Mouse (Mus musculus): Measurements from ENCODE around the gene Oscar.
"Not testable (repeated sequence)": the region's sequence is repeated elsewhere in the genome, so short reads cannot be mapped to it uniquely, and the experiment has no call there.

Oscar gene

GRCm38 (mm10) chr7:3610437-3610836, 5.5 kb downstream of the Oscar start:
- no peak for DNase-seq (ENCODE audit: low read depth, low spot score)

- no peak for DNase-seq (ENCODE audit: low read depth, low spot score)
Observed at GRCm38 (mm10) chr7:3609082-3609481, 6.9 kb downstream of the Oscar start.

GRCm38 (mm10) chr7:3608668-3609067, 7.3 kb downstream of the Oscar start:
- no peak for DNase-seq (ENCODE audit: low read depth, low spot score)

GRCm38 (mm10) chr7:3607391-3607790, 8.6 kb downstream of the Oscar start:
- no peak for DNase-seq (ENCODE audit: low read depth, low spot score)

- no peak for DNase-seq (ENCODE audit: low read depth, low spot score)
Observed at GRCm38 (mm10) chr7:3606798-3607197, 9.2 kb downstream of the Oscar start.

- DNase-seq (ENCODE audit: low read depth, low spot score): peak; percentile 75
Observed at GRCm38 (mm10) chr7:3601119-3601518, 14.8 kb downstream of the Oscar start.

GRCm38 (mm10) chr7:3597755-3598154, 18.2 kb downstream of the Oscar start:
- not testable (repeated sequence) for DNase-seq (ENCODE audit: low read depth, low spot score)

GRCm38 (mm10) chr7:3595146-3595545, 20.8 kb downstream of the Oscar start:
- no peak for DNase-seq (ENCODE audit: low read depth, low spot score)

- no peak for DNase-seq (ENCODE audit: low read depth, low spot score)
Observed at GRCm38 (mm10) chr7:3594686-3595085, 21.3 kb downstream of the Oscar start.

GRCm38 (mm10) chr7:3593855-3594254, 22.1 kb downstream of the Oscar start:
- DNase-seq (ENCODE audit: low read depth, low spot score): no peak

- DNase-seq (ENCODE audit: low read depth, low spot score): no peak
Observed at GRCm38 (mm10) chr7:3591534-3591933, 24.4 kb downstream of the Oscar start.

- no peak for DNase-seq (ENCODE audit: low read depth, low spot score)
Observed at GRCm38 (mm10) chr7:3590550-3590949, 25.4 kb downstream of the Oscar start.

- DNase-seq (ENCODE audit: low read depth, low spot score): no peak
Observed at GRCm38 (mm10) chr7:3587292-3587691, 28.7 kb downstream of the Oscar start.

- no peak for DNase-seq (ENCODE audit: low read depth, low spot score)
Observed at GRCm38 (mm10) chr7:3586255-3586654, 29.7 kb downstream of the Oscar start.

- DNase-seq (ENCODE audit: low read depth, low spot score): no peak
Observed at GRCm38 (mm10) chr7:3585763-3586162, 30.2 kb downstream of the Oscar start.

GRCm38 (mm10) chr7:3580029-3580428, 35.9 kb downstream of the Oscar start:
- DNase-seq (ENCODE audit: low read depth, low spot score): no peak

- DNase-seq (ENCODE audit: low read depth, low spot score): no peak
Observed at GRCm38 (mm10) chr7:3578952-3579546, 36.9 kb downstream of the Oscar start.

GRCm38 (mm10) chr7:3578196-3578595, 37.8 kb downstream of the Oscar start:
- no peak for DNase-seq (ENCODE audit: low read depth, low spot score)

GRCm38 (mm10) chr7:3576354-3577124, 39.4 kb downstream of the Oscar start:
- DNase-seq (ENCODE audit: low read depth, low spot score): no peak

- no peak for DNase-seq (ENCODE audit: low read depth, low spot score)
Observed at GRCm38 (mm10) chr7:3574216-3574615, 41.7 kb downstream of the Oscar start.

GRCm38 (mm10) chr7:3571847-3572246, 44.1 kb downstream of the Oscar start:
- DNase-seq (ENCODE audit: low read depth, low spot score): no peak

GRCm38 (mm10) chr7:3570580-3570979, 45.4 kb downstream of the Oscar start:
- not testable (repeated sequence) for DNase-seq (ENCODE audit: low read depth, low spot score)

GRCm38 (mm10) chr7:3569725-3570124, 46.2 kb downstream of the Oscar start:
- DNase-seq (ENCODE audit: low read depth, low spot score): no peak
